Mouse (Mus musculus) 3T3-L1 (cell line): ENCODE measurements at regions not wholly inside any gene's neighbourhood (a gene's known extent, or its start where the extent isn't known, plus 50 kb on each side); places are given as distances from the start of the nearest gene placed in this dataset.

Experiments used
- DNase-seq: peaks from one replicate; pipeline ENCODE4 v3.0.0-alpha.2; 2015; ENCODE audit warnings: low read depth, low spot score

GRCm38 (mm10) chr1:183954086-183954485, 59.0 kb upstream of the Dusp10 start:
- DNase-seq: no peak

GRCm38 (mm10) chr1:183956391-183956790, 56.7 kb upstream of the Dusp10 start:
- no peak for DNase-seq

- no peak for DNase-seq
These were observed 51.7 kb upstream of the Dusp10 start for GRCm38 (mm10) chr1:183961383-183961782.

DNA sequence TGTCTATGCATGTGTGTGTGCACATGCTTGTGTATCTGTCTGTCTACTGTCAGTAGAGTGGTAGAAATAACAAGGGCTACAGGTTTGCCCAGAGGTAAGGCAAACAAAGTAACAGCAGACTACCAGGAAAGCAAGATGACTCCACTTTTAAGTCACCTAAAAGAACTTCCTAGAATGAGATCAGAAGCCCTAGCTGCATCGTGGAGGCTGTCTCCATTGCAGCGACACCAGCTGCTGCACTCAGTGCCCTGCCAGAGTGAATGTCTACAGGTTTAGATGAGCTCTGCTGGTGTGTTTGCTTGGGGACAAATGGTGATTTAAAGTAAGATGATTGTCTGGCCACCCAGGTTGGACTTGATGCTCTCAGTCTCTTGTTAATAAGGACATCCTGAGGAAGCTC, 50.6 kb upstream of the Dusp10 start:
- no peak for DNase-seq

GRCm38 (mm10) chr1:183963286-183963685, 49.8 kb upstream of the Dusp10 start:
- DNase-seq: peak; percentile 17
